Mouse (Mus musculus) natural killer cell, adult 2 months (primary cell): ENCODE measurements around the gene Olfr312.
A peak's percentile ranks its signal among the peaks of the same experiment; 100 is the strongest.

ENCODE experiments used
- DNase-seq, 2 experiments: peaks; one replicate each; pipeline ENCODE4 v3.0.0; 2022; ENCODE audit warnings: low spot score in 2 of 2

Gene Olfr312

GRCm38 (mm10) chr11:58860744-58861143 is 31.7 kb downstream of the Olfr312 start:
- DNase-seq: no peak

GRCm38 (mm10) chr11:58867039-58867953 is 38.3 kb downstream of the Olfr312 start, which contains the start of gene 2810021J22Rik:
2810021J22Rik (plus strand) TSS chr11:58867216.
- peak; percentile 87 to 89 for DNase-seq

DNA sequence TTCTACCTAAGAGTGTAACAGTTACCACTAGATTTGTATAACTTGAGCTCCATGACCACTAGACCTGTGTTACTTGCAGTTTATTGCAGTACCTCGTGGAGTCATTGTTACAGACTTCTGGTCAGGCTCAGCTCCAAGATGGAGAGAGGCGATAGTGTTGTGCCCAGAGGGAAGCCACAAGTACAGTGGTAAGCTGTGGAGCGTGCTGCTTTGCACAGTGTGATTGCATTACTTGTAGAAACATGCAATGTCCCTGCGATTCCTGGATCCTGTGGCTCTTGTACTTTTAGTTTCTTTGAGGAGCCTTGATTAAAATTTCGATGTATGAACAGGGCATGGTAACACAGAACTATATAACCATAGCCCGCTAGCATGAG is 38.9 kb downstream of the Olfr312 start:
- DNase-seq: no peak

DNA sequence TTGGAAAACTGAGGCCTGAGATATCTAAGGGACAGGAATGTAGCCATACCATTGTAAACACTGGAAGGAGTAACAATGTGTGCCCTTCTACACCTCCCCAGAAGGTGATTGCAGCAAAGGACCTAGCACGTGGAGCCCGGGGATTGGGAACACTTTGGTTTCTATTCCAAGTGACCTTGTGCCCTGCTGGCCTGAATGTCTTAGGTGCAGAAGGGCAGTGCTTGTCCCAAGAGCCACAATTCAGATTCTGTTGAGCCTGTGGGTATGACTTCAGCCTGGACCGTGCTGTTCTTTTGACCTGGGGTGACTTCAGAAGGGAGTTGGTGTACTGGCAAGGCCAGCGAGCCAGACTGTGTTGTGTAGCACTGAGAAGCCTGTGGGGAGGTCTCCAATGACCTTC is 41.9 kb downstream of the Olfr312 start:
- no peak for DNase-seq

- DNase-seq: no peak
These were observed 54.7 kb downstream of the Olfr312 start for GRCm38 (mm10) chr11:58883756-58884155.
